Mouse (Mus musculus) telencephalon, adult 2 months (tissue): ENCODE measurements around the gene Rubcnl.

Experiments
- DNase-seq: peaks from one replicate; pipeline ENCODE4 v3.0.0-alpha.2; 2011; ENCODE audit warnings: low read depth, low spot score

Gene Rubcnl

GRCm38 (mm10) chr14:75015856-75016714, at the start of gene Rubcnl:
TSS of gene Rubcnl (plus strand) at chr14:75016027.
- peak; percentile 69 for DNase-seq

- DNase-seq = no peak
Observed at GRCm38 (mm10) chr14:74972216-74972615, 43.6 kb upstream of the Rubcnl start.

DNA sequence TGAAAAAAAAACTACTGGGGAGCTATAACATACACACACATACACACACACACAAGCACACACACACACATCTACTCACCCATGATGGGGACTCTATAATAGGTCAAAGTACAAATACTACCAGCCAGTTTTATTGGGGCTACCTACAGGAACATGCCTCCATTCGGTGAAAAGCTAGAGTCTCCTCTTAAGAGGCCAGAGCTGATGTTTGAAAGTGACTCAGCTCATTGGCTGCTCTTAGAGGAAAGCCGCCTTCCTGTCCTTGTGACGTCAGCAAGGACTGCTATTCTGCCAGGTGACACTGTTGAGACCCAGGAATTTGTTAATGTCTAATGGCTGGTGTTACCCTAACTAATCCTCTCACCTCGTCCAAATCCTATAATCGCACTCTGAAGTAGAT, 43.1 kb upstream of the Rubcnl start:
- DNase-seq = no peak

GRCm38 (mm10) chr14:74974136-74974651, 41.6 kb upstream of the Rubcnl start:
- no peak for DNase-seq

- DNase-seq = no peak
Observed at GRCm38 (mm10) chr14:74976972-74977371, 38.9 kb upstream of the Rubcnl start.

GRCm38 (mm10) chr14:74981016-74981415, 34.8 kb upstream of the Rubcnl start:
- DNase-seq = no peak

DNA sequence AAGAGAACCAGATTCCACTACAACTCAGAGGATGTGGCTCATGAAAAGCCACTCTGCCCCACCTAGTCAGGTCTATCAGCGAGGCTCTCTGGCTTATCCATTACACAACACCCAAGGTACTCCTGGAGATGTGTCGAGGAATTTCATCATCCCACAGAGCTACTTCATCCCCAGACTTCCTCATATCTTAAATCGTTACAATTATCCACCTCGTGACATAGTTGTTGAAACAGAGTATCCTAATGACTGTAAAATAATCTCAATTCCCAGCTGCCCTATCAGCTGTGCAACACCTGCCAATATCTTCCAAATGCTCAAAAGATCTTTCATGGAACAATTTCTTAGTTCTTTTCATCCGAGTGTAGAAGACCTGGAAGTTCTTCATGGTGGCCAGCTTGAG, 32.7 kb upstream of the Rubcnl start:
- no peak for DNase-seq

DNA sequence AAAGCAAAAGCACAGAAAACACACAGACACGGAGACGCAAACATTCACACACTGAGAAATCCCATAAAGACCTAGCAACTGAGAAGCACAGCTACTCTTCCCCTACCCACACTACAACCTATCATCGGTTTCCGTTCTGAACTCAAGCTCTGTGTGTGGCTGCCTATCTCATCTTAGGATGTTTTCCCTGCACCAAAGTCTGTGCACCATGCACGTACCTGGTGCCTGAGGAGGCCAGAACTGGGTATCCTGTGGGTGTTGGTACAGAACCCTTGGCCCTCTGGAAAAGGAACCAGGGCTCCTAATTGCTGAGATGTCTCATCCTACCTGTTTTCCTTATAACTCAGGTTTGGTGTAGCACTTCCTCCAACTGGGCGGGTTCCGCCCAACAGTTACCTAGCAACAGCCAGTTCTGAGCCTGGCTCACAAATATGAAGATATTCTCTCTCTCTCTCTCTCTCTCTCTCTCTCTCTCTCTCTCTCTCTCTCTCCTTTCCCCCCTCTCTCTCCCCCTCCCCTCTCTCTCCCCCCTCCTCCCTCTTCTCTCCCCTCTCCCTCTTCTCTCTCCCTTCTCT, 30.9 kb upstream of the Rubcnl start:
- no peak for DNase-seq

DNA sequence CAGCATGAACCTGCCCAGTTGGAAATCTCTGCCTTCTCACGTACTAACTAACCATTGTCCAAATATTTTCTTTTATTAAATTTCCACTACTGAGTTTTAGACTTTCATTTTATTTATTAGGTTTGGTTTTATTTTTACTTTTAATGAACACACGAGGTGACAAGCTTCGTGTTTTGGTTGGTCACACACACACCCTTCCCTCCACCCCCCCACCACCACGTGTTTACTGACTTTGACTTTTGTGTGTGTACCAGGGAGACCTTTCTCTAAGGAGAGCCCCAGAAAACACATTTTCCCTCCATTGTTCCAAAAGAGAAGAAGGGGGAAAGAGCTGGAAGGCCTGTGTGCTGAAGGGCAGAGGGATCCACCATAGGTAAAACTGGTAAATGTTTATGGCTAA, 30.2 kb upstream of the Rubcnl start:
- no peak for DNase-seq

DNA sequence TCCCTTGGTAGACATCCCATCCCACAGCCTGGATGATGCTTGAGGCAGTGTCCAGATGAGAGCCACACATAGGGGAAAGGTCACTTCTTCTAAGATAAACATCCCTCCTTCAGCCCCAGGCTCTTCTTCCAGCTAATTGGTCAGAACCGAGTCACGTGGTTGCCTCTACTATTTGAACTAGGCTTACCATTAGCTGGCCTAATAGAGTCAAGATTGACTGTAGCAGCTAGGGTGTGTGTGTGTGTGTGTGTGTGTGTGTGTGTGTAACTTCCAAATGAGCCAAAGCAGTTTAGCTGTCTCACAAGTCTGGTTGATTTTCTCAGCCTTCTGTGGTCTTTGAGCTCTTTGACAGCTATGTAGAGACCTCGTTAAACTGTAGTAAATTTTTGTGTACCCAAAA, 29.3 kb upstream of the Rubcnl start:
- DNase-seq = no peak

DNA sequence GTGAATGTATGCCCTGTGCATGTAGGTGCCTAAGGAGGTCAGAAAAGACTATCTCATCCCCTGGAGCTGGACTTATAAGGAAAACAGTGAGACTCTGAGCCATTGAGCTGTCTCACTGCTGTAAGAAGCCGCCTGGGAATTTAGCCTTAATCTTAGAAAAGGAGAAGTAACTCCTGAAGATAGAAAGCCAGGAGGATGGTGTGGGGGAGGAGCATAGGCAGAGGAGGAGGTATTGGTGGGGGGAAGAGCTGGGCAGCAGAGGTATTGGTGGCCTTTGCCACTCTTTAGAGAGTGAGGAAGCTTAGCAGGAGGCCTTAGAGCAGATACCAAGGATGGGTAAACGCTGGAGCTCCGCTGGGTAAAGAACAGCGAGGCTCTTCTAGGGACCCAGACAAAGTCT, 26.5 kb upstream of the Rubcnl start:
- no peak for DNase-seq

DNA sequence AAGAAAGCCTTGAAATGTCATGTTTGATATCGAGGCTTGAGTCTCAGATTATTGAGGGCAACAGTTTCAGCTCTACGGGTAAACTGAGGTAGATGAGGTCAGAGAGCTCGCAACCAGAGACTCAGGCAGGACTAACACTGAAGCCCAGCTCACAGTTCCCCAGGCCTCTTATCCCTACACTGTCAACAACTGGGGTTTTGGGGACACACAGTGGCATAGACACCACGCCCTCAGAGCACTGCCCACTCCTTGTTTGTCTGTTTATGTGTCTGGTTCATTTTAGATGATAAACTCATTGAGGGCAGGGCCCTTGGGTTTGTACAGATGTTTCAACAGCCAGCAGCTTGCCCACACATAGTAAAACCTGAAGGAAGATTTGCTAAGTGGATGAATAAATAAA, 25.9 kb upstream of the Rubcnl start:
- DNase-seq = no peak

DNA sequence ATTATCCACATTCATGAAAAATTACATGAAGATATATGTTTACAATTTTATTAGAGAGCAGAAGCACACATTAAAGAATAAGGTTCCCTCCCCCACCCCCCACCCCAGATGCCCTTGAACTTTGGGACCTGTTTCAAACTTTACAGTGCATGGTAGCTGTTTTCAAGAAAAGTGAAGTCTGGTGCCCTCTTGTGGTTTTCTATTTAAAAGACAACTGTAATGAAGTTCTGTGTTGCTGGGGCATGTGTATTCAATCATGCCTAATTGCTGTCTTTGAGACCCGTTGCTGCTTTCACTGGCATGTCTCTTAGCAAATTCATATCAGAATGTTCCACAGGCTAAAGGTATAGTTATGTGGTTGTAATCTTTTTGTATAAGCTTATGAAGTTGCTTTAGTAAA, 25.3 kb upstream of the Rubcnl start:
- no peak for DNase-seq

GRCm38 (mm10) chr14:74996556-74996955, 19.3 kb upstream of the Rubcnl start:
- no peak for DNase-seq

- no peak for DNase-seq
Observed at GRCm38 (mm10) chr14:74997041-74997440, 18.8 kb upstream of the Rubcnl start.

GRCm38 (mm10) chr14:75001364-75001763, 14.5 kb upstream of the Rubcnl start:
- no peak for DNase-seq

DNA sequence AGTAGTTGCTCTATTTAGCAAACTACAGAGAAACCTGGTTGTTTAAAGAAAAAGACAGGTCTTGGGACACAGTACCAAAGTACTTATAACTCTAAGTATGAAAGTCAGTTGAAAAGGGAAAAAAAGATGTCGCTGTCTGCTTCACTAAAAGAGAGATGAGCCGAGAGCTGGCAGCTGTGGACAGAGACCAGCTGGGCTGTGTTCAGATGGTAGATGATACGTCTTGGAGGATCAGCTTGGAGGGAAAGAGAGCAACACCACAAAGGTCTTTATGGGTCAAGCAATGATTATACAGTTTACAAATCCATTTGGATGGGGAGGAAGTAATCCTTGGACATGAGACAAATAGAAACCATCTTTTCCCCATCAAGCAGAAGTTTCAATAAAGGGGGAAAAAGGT, 12.5 kb upstream of the Rubcnl start:
- DNase-seq = no peak

- DNase-seq = no peak
Observed at GRCm38 (mm10) chr14:75005478-75006199, 10.2 kb upstream of the Rubcnl start.

DNA sequence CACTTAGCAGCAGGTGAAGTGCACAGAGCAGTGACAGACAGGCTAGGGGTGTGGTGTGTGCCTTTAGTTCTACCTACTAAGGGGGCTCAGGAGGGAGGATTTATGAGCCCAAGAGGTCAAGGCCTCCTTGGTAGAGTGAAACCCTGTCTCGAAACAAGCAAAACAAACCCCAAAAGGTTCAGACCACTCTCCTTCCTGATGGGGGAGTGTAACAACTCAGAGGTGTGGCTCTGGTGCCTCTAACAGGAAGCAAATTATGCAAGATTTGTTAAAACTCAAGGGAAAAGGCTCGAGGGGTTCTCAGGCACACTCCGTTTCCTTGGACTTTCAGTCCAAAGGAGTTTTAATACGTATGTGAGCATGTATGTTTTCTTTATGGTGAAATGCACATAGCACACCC, 5.5 kb upstream of the Rubcnl start:
- no peak for DNase-seq

DNA sequence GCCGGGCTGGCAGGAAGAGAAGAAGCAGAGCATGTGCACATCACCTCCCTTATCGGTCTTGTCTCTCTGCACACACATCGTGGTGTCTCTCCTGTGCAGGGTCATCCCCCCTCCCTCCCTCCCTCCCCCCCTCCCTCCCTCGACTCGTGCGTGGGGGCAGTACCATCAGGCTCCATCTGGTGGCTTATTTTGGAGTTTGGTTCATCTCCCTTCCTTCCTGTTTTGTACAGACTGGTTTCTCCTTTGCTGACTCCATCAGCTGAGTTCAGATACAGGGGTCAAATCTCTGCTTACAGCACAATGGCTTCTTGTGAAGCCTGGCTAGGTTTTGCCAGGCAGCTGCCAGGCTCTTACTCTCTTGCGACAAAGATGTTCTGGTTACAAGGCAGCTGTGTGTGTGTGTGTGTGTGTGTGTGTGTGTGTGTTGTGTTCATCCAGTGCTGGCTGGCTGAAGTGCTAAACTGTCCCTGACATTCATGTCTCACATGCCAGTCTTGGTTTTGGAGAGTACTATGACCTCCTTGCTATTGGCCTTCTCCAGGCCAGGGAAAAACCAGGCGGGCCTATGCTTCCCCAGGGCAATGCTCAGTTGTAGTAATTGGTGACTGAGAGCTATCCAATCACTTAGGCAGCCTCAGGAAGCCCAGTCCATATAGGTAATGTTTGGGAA, 4.7 kb upstream of the Rubcnl start:
- no peak for DNase-seq

- no peak for DNase-seq
Observed at GRCm38 (mm10) chr14:75016715-75017020, 841 bp downstream of the Rubcnl start.

- DNase-seq = no peak
Observed at GRCm38 (mm10) chr14:75017277-75017676, 1.4 kb downstream of the Rubcnl start.
